Mouse (Mus musculus): ENCODE data around the gene Cib2. TPM values are rescaled to one million over a fixed set of nuclear protein-coding genes. Genes with fewer than 3 reads are reported as not detected.

Gene Cib2
- polyA plus RNA-seq, 1 experiment: 34.7 TPM

DNA sequence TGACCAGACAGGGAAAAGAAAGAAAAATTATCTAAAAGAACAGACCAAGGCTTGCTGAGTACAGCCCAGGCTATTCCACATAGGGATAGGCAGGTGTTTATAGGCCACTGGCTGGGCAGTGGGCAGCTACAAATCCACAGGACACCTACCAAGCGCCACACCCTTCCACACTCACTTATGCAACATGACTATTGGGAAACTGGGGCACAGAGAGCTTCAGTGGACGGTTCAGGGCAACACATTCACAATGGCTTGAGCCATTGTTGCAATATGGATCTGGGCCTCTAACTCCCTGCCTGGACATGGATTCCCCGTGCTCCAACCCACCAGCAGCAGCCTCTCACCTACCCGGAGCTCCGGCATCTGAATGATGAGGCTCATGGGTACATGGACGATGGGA, 10.6 kb downstream of the Cib2 start:
- H3K27ac ChIP-seq (ENCODE audit: insufficient read depth, low read length): no peak overlapping the region
- no peak overlapping the region for H3K4me3 ChIP-seq (ENCODE audit: insufficient read depth, low read length)
- TF ChIP-seq CTCF (IDR thresholded peaks at IDR 0.05; ENCODE audit: extremely low read depth, insufficient read depth, low read length) (no peak), POLR2A (IDR thresholded peaks at IDR 0.05; ENCODE audit: extremely low read depth, insufficient read depth, low read length) (no peak)

DNA sequence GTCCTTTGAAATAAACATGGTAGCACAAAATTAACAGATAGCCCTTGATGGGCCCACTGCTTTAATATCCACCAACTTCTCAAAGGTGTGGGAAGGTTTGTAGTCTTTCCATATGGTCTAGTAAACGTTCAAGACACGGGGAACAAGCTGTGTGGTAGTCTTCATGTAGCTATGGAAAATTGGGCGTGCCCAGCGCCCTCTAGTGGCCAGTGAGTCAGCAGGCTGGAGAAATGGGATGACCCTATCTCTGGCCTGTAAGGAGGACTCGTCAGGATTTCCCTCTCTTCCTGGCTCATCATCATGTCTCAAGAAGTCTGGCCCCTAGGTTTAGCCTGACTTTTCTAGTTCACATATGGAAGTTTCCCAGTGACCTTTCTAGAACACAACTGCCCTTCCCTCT, 12.5 kb downstream of the Cib2 start:
- Histone ChIP-seq H3K4me3 (ENCODE audit: insufficient read depth, low read length) (no peak overlapping the region), H3K27ac (ENCODE audit: insufficient read depth, low read length) (no peak overlapping the region), H3K4me1 (ENCODE audit: control insufficient read depth, insufficient read depth, low read length) (no peaks in the 10 kb centered on the region)
- peak; percentile 76 for TF ChIP-seq CTCF (IDR thresholded peaks at IDR 0.05; ENCODE audit: extremely low read depth, insufficient read depth, low read length)
- no peak for TF ChIP-seq POLR2A (IDR thresholded peaks at IDR 0.05; ENCODE audit: extremely low read depth, insufficient read depth, low read length)

More for the DNA sequence above, 10.6 kb downstream of the Cib2 start:
- H3K4me1 ChIP-seq (ENCODE audit: control insufficient read depth, insufficient read depth, low read length): no peaks in the 10 kb centered on the region

DNA sequence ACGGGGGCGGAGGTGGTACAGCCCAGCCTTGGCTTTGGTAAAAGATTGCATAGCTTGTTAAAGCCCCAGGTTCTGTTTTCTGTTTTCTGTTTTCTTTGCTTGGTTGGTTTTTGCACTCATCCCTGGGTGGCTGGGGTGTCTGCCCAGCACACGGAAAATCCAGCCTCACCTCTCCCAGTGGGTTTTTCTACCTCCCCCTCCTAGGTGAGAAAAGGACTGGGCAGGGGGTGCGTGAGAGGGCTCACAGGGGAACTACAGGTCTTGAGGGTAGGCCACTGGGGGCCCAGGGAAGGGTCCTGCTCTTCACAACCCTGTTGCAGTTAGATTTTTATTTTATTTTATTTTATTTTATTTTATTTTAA, 15.1 kb downstream of the Cib2 start:
- TF ChIP-seq POLR2A (IDR thresholded peaks at IDR 0.05; ENCODE audit: extremely low read depth, insufficient read depth, low read length) (no peak), CTCF (IDR thresholded peaks at IDR 0.05; ENCODE audit: extremely low read depth, insufficient read depth, low read length) (no peak)
- no peak overlapping the region for H3K27ac ChIP-seq (ENCODE audit: insufficient read depth, low read length)
- H3K4me3 ChIP-seq (ENCODE audit: insufficient read depth, low read length): no peak overlapping the region
- no peaks in the 10 kb centered on the region for H3K4me1 ChIP-seq (ENCODE audit: control insufficient read depth, insufficient read depth, low read length)

DNA sequence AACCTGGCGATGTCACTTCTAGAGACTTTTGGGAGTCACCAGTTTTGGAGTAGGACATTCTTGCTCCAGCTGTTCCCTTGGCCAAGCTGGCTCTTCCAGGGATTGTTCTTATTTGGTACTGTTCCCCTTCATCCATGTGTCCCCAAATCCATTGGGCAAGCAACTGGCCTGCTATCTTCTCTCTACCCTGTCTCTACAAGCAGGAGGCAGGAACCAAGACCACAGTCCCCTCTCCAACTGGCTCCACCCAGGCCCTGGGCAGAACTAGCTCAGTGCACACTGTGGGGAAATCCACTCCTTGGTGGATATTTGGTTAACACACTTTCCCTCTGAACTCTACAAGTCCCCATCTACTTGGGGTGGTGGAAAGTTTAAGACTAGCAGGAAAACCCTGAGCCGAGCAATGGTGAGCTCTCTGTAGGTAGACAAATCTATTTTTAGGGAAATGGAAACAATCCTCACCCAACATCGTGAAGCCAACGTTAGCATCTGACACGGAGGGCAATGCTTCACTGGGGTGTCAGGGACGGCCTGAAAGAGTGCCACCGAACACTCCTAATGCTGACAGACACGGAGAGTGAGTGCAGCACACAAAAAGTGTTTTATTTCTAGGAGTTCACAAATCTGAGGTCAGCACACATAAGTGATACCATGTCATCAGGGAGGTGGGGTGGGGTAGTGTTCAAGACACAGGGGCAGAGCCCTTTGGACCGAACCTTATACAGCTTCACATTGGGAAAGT, 15.6 kb downstream of the Cib2 start:
- Histone ChIP-seq H3K27ac (ENCODE audit: insufficient read depth, low read length) (no peak overlapping the region), H3K4me3 (ENCODE audit: insufficient read depth, low read length) (no peak overlapping the region), H3K4me1 (ENCODE audit: control insufficient read depth, insufficient read depth, low read length) (no peaks in the 10 kb centered on the region)
- TF ChIP-seq CTCF (IDR thresholded peaks at IDR 0.05; ENCODE audit: extremely low read depth, insufficient read depth, low read length): no peak

DNA sequence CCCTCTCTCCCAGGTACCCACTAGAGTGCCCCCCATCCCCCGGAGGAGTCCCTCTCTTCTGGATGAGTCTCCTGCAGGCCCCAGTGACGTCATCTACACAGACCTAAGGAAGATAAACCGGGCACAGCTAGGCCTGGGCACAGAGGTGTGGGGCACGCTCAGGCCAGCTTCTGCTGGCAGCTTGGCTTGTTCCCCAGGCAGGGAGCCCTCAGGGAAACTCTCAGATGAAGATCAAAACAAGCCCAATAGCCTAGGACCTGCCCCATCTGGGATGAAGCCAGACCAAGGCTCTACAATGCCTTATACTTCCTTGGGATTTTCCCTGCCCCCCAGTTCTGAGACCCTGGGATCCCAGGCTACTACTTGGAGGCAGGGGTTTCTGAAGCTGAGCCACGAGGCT, 19.2 kb downstream of the Cib2 start:
- TF ChIP-seq POLR2A (IDR thresholded peaks at IDR 0.05; ENCODE audit: extremely low read depth, insufficient read depth, low read length): no peak
- TF ChIP-seq CTCF (IDR thresholded peaks at IDR 0.05; ENCODE audit: extremely low read depth, insufficient read depth, low read length): no peak
- no peak overlapping the region for H3K27ac ChIP-seq (ENCODE audit: insufficient read depth, low read length)
- H3K4me3 ChIP-seq (ENCODE audit: insufficient read depth, low read length): no peak overlapping the region
- H3K4me1 ChIP-seq (ENCODE audit: control insufficient read depth, insufficient read depth, low read length): no peaks in the 10 kb centered on the region

DNA sequence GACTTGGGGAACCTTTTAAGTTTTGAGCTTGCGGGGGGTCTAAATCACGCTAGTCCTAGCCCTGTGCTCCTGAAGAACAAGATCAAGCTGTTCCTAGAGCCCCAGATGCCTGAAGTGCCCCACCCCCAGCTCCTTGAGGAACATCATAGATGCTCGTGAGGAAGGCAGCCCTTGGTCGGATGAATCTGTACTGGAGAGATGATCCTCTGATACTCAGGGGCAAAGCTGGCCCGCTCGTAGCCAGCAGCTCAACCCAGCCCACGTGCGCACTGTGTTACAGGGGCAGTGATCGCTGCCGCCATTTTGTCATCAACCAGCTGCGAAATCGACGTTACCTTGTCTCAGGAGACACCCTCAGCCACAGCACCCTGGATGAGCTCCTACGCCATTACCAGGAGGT, 21.3 kb downstream of the Cib2 start, which contains the start of gene Sh2d7:
Sh2d7 (plus strand) TSS at position 301 of the 400 bp plus-strand sequence.
- H3K4me1 ChIP-seq (ENCODE audit: control insufficient read depth, insufficient read depth, low read length): peaks cover 3% of the 10 kb centered on the region
- no peak within 1 kb of the TSS for H3K4me3 ChIP-seq (ENCODE audit: insufficient read depth, low read length)
- TF ChIP-seq CTCF (IDR thresholded peaks at IDR 0.05; ENCODE audit: extremely low read depth, insufficient read depth, low read length) (no peak), POLR2A (IDR thresholded peaks at IDR 0.05; ENCODE audit: extremely low read depth, insufficient read depth, low read length) (no peak)
- no peak within 1 kb of the TSS for H3K27ac ChIP-seq (ENCODE audit: insufficient read depth, low read length)

- Histone ChIP-seq H3K4me1 (ENCODE audit: control insufficient read depth, insufficient read depth, low read length) (peaks cover 4% of the 10 kb centered on the region), H3K27ac (ENCODE audit: insufficient read depth, low read length) (no peak overlapping the region), H3K4me3 (ENCODE audit: insufficient read depth, low read length) (no peak overlapping the region)
- TF ChIP-seq POLR2A (IDR thresholded peaks at IDR 0.05; ENCODE audit: extremely low read depth, insufficient read depth, low read length) (no peak), CTCF (IDR thresholded peaks at IDR 0.05; ENCODE audit: extremely low read depth, insufficient read depth, low read length) (no peak)
Measured at GRCm38 (mm10) chr9:54538244-54538643, 21.8 kb downstream of the Cib2 start.

- Histone ChIP-seq H3K4me1 (ENCODE audit: control insufficient read depth, insufficient read depth, low read length) (peaks cover 4% of the 10 kb centered on the region), H3K27ac (ENCODE audit: insufficient read depth, low read length) (no peak overlapping the region), H3K4me3 (ENCODE audit: insufficient read depth, low read length) (no peak overlapping the region)
- no peak for TF ChIP-seq CTCF (IDR thresholded peaks at IDR 0.05; ENCODE audit: extremely low read depth, insufficient read depth, low read length)
- TF ChIP-seq POLR2A (IDR thresholded peaks at IDR 0.05; ENCODE audit: extremely low read depth, insufficient read depth, low read length): no peak
Measured at GRCm38 (mm10) chr9:54537480-54537879, 22.5 kb downstream of the Cib2 start.

- TF ChIP-seq POLR2A (IDR thresholded peaks at IDR 0.05; ENCODE audit: extremely low read depth, insufficient read depth, low read length) (no peak), CTCF (IDR thresholded peaks at IDR 0.05; ENCODE audit: extremely low read depth, insufficient read depth, low read length) (no peak)
- Histone ChIP-seq H3K27ac (ENCODE audit: insufficient read depth, low read length) (no peak overlapping the region), H3K4me3 (ENCODE audit: insufficient read depth, low read length) (no peak overlapping the region), H3K4me1 (ENCODE audit: control insufficient read depth, insufficient read depth, low read length) (peaks cover 4% of the 10 kb centered on the region)
Measured at GRCm38 (mm10) chr9:54537030-54537429, 23.0 kb downstream of the Cib2 start.

DNA sequence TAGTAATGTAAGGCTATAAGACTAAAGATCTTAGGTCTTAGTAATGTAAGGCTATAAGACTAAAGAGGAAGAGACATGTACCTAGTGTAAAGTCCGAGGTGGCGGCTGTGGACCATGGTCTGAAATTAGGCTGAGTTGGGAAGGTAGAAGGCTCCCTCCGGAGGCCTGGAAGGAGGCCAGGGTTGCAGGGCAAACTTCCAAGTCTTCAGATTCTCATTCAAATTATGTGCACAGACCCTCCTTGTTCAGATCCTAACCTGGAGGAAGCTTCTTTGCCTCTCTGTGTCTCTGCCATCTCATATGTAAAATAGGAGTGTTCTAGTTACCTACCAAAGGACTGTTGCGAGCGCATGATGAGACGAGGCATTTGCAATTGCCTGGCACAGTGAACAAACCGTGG, 23.8 kb downstream of the Cib2 start:
- Histone ChIP-seq H3K27ac (ENCODE audit: insufficient read depth, low read length) (no peak overlapping the region), H3K4me1 (ENCODE audit: control insufficient read depth, insufficient read depth, low read length) (peaks cover 5% of the 10 kb centered on the region), H3K4me3 (ENCODE audit: insufficient read depth, low read length) (no peak overlapping the region)
- TF ChIP-seq POLR2A (IDR thresholded peaks at IDR 0.05; ENCODE audit: extremely low read depth, insufficient read depth, low read length): no peak
- no peak for TF ChIP-seq CTCF (IDR thresholded peaks at IDR 0.05; ENCODE audit: extremely low read depth, insufficient read depth, low read length)

All from cortical plate, adult 2 months (tissue).